Mouse (Mus musculus): ENCODE results near the gene Rcor3.

- TF ChIP-seq ZC3H11A (IDR thresholded peaks at IDR 0.05; ENCODE audit: low read depth, low read length) (no peak), CTCF (conservative IDR thresholded peaks at IDR 0.05 in 1 of 2, IDR thresholded peaks at IDR 0.05 in 1 of 2; ENCODE audit: low read depth in 2 of 2, low read length in 2 of 2) (no peak)
Observed at GRCm38 (mm10) chr1:192130202-192130601, 7.7 kb downstream of the Rcor3 start.

All from CH12.LX (cell line).